Mouse (Mus musculus): ENCODE measurements around the gene Psme3.

Psme3 gene

GRCm38 (mm10) chr11:101351721-101352111 lies 35.7 kb downstream of the Psme3 start:
- no peak for DNase-seq (ENCODE audit: low read depth, low spot score)

GRCm38 (mm10) chr11:101353436-101353835 lies 37.4 kb downstream of the Psme3 start:
- DNase-seq (ENCODE audit: low read depth, low spot score): no peak

GRCm38 (mm10) chr11:101354438-101355010 lies 38.5 kb downstream of the Psme3 start:
- no peak for DNase-seq (ENCODE audit: low read depth, low spot score)

GRCm38 (mm10) chr11:101355916-101356315 lies 39.9 kb downstream of the Psme3 start:
- DNase-seq (ENCODE audit: low read depth, low spot score): no peak

GRCm38 (mm10) chr11:101357505-101358182 lies 41.6 kb downstream of the Psme3 start:
- no peak for DNase-seq (ENCODE audit: low read depth, low spot score)

GRCm38 (mm10) chr11:101359776-101360175 lies 43.8 kb downstream of the Psme3 start:
- DNase-seq (ENCODE audit: low read depth, low spot score): no peak

- DNase-seq (ENCODE audit: low read depth, low spot score): no peak
Observed at GRCm38 (mm10) chr11:101360651-101361113, 44.7 kb downstream of the Psme3 start.

- DNase-seq (ENCODE audit: low read depth, low spot score): no peak
Observed at GRCm38 (mm10) chr11:101364531-101364931, 48.5 kb downstream of the Psme3 start.

- no peak for DNase-seq (ENCODE audit: low read depth, low spot score)
Observed at GRCm38 (mm10) chr11:101367326-101367935, 51.4 kb downstream of the Psme3 start, which contains the start of gene G6pc. G6pc (plus strand) TSS chr11:101367561.

GRCm38 (mm10) chr11:101370141-101370540 lies 54.1 kb downstream of the Psme3 start:
- no peak for DNase-seq (ENCODE audit: low read depth, low spot score)

All from CD4-positive, CD25-positive, alpha-beta regulatory T cell, adult 2 months (primary cell).